Mouse (Mus musculus) liver (tissue): Measurements from ENCODE around the gene Scnn1a.

Experiments used
- DNase-seq: peaks from one replicate; pipeline ENCODE4 v3.0.0-alpha.2; 2020; ENCODE audit warnings: mixed read lengths

Scnn1a gene

GRCm38 (mm10) chr6:125363451-125364242 lies 43.2 kb downstream of the Scnn1a start:
- DNase-seq, result no peak

- DNase-seq, result no peak
These were observed 44.0 kb downstream of the Scnn1a start for GRCm38 (mm10) chr6:125364448-125364847.

- no peak for DNase-seq
These were observed 45.1 kb downstream of the Scnn1a start for GRCm38 (mm10) chr6:125365522-125365921.

GRCm38 (mm10) chr6:125366133-125366532 lies 45.7 kb downstream of the Scnn1a start:
- no peak for DNase-seq

GRCm38 (mm10) chr6:125367758-125368371 lies 47.4 kb downstream of the Scnn1a start:
- DNase-seq, result no peak

- no peak for DNase-seq
These were observed 56.6 kb downstream of the Scnn1a start for GRCm38 (mm10) chr6:125377042-125377441.

GRCm38 (mm10) chr6:125377582-125378451 lies 57.4 kb downstream of the Scnn1a start:
- DNase-seq, result peak; percentile 74

- DNase-seq, result no peak
These were observed 58.2 kb downstream of the Scnn1a start for GRCm38 (mm10) chr6:125378621-125379020.

GRCm38 (mm10) chr6:125379781-125380180 lies 59.3 kb downstream of the Scnn1a start:
- no peak for DNase-seq

- DNase-seq, result peak; percentile 36
These were observed 60.2 kb downstream of the Scnn1a start, which contains the start of gene Plekhg6 for GRCm38 (mm10) chr6:125380372-125381360. Gene Plekhg6, minus strand, starts transcription at chr6:125380793.

GRCm38 (mm10) chr6:125382024-125382423 lies 61.6 kb downstream of the Scnn1a start:
- DNase-seq, result no peak

GRCm38 (mm10) chr6:125385066-125385974 lies 64.9 kb downstream of the Scnn1a start:
- no peak for DNase-seq

- no peak for DNase-seq
These were observed 65.6 kb downstream of the Scnn1a start for GRCm38 (mm10) chr6:125386080-125386479.

GRCm38 (mm10) chr6:125389853-125390252 lies 69.4 kb downstream of the Scnn1a start:
- no peak for DNase-seq
